Mouse (Mus musculus): ENCODE measurements around the gene Spg7. TPM values are rescaled to one million over a fixed set of nuclear protein-coding genes. Genes with fewer than 3 reads are reported as not detected.
"Not testable (repeated sequence)": the region's sequence is repeated elsewhere in the genome, so short reads cannot be mapped to it uniquely, and the experiment has no call there.

Gene Spg7
- total RNA-seq (2021), result 10 to 100 TPM; 58.2 to 62.2 TPM

DNA sequence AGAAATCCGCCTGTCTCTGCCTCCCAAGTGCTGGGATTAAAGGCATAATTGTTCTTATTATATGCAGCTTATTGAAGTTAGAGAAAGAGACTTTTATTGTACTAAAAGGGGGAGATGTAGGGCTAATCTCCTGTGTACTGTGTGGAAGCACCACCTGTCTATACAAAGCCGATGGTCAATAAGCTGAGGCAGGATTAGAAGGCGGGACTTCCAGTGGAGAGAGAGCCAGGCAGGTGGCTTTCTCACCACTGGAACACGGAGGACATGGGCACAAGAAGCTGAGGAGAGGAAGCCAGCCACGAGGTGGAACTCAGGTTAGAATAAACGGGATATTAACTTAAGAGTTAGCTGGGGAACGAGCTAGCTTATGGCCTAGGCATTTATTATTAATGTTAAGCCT is at the start of gene Spg7:
Spg7 (plus strand) TSS at position 222 of the 400 bp plus-strand sequence.
- intact Hi-C loops (cut with DNase I), result no loop called here
- no peak for DNase-seq (ENCODE audit: low spot score in 2 of 2)

DNA sequence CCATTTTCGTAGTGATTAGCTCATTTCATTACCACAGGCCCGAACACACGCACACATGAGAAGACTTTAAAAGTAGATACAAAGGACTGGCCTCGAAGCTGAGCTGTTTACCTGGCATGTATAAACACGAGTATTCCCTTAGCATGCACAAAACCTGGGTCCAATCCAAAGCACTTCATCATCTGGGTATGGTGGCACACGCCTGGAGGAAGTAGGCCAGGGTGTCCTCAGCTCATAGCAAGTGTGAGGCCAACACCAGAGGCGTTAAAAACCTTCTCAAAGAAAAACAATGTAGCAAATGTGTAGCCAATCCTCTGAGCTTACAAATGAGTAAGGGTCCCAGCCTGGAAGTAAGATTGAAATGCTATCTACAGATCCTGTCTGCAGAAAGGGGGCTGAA is 48.3 kb upstream of the Spg7 start:
- no peak for DNase-seq (ENCODE audit: low spot score in 2 of 2)

GRCm38 (mm10) chr8:123015074-123015473 is 47.7 kb upstream of the Spg7 start:
- intact Hi-C loops (cut with DNase I), result no loop called here
- DNase-seq (ENCODE audit: low spot score in 2 of 2), result no peak

More for the DNA sequence above, 48.3 kb upstream of the Spg7 start:
- intact Hi-C loops (cut with DNase I), result no loop called here

- DNase-seq (ENCODE audit: low spot score in 2 of 2), result no peak
- intact Hi-C loops (cut with DNase I), result no loop called here
Measured at GRCm38 (mm10) chr8:123017143-123017542, 45.6 kb upstream of the Spg7 start.

DNA sequence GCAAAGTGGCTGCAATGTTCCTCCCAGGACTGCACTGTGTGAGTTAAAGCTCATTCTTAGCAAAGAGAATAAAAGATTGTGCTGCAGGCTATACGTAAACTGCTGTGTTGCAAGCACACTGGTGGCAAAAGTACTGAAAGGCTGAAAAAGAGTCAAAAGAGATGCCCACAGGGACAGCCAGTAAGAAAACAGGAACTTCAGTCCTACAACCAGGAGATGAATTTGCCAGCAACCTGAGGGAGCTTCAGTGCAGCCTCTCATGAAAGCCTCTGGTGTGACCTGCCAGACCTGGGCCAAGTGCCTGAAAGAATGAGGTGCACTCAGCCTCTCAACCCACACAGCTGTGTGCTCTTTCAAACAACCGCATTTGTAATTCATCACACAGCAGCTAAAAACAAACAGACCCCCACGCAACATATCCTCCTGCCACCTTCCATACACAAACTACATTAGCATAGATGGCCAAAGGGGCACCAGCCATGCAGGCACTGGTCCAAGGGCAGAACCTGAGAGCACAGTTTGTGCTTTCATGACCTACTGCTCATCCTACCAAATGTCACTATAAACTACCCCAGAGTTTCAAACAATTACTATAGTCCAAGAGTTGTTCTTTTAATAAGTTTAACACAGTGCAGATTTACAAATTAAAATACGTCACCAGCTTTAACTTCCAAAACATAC is 44.1 kb upstream of the Spg7 start:
- intact Hi-C loops (cut with DNase I), result no loop called here
- DNase-seq (ENCODE audit: low spot score in 2 of 2), result no peak

GRCm38 (mm10) chr8:123020084-123020483 is 42.7 kb upstream of the Spg7 start:
- no peak for DNase-seq (ENCODE audit: low spot score in 2 of 2)
- intact Hi-C loops (cut with DNase I), result no loop called here

DNA sequence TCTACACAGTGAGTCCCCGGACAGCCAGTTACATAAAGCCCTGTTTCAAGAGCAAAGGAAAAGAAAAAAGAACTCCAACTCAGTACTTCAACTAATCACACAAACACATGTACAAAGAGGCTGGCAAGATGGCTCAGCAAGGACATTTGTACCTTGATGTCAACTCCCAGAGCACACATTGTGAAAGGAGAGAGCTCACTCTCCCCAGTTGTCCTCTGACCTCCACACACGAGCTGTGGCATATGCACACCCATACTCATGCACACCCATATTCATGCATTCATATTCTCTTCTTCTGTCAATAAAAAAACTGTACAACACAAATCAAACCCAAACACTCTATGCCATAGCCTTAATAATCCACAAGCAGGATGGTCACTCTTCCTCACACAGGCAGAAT is 41.9 kb upstream of the Spg7 start:
- intact Hi-C loops (cut with DNase I), result no loop called here
- no peak for DNase-seq (ENCODE audit: low spot score in 2 of 2)

DNA sequence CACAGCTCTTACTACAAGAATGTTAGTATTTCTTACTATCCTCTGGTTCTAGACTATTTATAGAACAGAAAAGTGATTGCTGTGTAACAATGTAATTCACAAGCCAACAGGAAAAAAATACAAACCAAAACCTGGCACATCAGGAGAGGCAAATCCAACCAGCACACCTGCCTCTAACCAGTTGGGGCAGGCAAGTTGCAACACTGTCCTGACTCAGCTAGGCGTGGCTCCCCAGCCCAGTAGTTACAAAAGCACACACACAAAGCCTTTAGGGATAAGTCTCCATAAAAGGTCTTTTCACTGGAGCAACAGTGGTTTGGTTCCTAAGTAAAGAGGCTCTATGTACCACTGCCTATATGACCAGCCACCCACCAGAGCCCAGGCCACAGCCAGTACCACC is 41.5 kb upstream of the Spg7 start:
- intact Hi-C loops (cut with DNase I), result no loop called here
- no peak for DNase-seq (ENCODE audit: low spot score in 2 of 2)

GRCm38 (mm10) chr8:123022727-123023126 is 40.0 kb upstream of the Spg7 start:
- intact Hi-C loops (cut with DNase I), result no loop called here
- no peak for DNase-seq (ENCODE audit: low spot score in 2 of 2)

DNA sequence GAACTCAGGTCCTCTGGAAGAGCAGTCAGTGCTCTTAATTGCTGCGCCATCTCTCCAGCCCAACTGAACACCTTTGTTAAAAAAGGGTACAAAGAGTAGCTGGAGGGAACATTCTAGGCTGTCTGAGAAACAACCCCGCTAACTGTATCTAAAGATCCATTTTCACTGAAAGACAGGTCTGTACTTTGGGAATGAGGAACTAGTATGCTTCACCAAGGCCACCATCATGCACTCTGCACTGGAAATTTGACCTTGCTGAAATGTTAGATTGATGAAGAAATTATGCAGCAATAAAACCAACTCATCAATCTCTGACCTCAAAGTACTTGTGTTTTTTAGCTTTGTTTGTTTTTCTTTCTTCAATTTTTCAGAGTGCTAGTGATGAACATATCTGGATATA is 38.5 kb upstream of the Spg7 start:
- DNase-seq (ENCODE audit: low spot score in 2 of 2), result no peak
- intact Hi-C loops (cut with DNase I), result no loop called here

DNA sequence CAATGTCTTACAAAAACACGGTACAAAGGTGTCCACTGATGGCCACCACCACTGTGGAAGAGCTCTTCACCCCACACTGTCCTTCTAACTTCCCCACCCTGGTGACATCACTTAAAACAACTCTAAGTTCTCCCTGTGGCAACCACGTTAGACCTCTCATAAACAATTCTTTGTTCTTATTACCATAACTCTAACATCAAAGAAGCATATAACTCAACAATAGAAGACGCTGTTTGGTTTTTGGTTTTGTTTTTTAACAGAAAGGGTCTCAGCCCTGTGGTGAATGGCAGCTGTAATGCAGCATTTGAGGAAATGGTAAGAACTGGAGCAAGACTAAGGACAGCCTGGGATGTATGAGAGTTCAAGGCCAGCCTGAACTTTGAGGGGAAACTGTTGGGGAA is 36.8 kb upstream of the Spg7 start:
- DNase-seq (ENCODE audit: low spot score in 2 of 2), result no peak
- intact Hi-C loops (cut with DNase I), result no loop called here

GRCm38 (mm10) chr8:123027786-123028185 is 35.0 kb upstream of the Spg7 start:
- no peak for DNase-seq (ENCODE audit: low spot score in 2 of 2)
- intact Hi-C loops (cut with DNase I), result no loop called here

DNA sequence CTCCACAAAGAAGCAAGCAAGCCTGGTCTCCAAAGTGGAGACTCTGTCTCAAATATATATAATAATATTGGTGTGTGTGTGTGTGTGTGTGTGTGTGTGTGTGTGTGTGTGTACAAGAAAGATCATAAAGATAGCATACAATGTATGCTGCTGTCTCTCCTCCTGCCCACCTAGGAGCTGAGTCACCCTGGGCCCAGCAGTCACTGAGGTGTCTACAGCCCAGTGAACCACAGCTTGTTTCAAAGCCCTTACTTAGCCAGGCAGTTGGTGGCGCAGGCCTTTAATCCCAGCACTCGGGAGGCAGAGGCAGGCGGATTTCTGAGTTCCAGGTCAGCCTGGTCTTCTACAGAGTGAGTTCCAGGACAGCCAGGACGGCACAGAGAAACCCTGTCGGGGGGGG is 32.7 kb upstream of the Spg7 start:
- DNase-seq (ENCODE audit: low spot score in 2 of 2); intact Hi-C loops (cut with DNase I): not testable (repeated sequence)

DNA sequence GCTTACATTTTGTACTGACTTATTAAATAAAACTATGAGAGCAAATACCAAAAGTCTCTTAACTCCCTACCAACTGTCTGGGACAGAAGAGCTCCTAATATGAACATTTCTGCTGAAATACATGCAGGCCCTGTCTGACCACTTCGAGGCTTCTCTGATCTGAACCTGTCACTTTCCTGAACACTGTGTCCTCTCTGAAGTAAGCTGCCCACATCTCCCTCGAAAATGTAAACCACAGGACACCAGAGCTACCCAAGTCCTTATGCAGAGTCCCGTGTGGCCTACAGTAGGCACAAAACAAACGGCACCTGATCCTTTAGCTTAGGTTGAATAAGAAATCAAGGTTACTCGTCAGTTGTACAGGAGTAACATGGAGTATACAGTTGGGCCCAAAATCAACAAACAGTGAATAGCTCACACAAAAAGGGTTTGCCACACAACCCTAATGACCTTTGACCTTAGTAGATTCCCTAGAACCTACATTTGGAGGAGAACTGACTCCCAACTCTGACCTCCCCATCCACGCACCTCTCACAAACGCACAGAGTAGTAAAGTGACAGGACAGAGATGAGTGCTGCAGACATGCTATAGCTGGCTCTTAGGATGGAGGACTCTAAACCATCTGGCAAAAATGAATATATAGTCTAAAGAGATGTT is 31.3 kb upstream of the Spg7 start:
- DNase-seq (ENCODE audit: low spot score in 2 of 2), result no peak
- intact Hi-C loops (cut with DNase I), result no loop called here

DNA sequence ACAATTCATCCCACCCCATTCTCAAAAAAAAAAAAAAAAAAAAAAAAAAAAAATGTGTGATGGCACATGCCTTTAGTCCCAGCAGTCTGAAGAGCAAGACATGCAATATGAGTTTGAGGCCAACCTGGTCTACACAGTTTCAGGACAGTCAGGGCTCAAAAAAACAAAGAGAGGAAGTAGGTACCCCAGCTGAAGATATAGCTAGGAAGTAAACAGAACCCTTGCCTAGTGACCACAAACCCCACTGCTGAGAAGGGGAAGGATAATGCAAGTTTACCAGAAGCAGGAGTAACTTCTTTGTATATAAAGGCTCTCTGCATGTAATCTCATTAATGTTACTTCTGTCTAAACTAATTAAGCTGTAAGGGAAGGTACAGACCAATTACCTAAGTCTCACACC is 30.0 kb upstream of the Spg7 start:
- DNase-seq (ENCODE audit: low spot score in 2 of 2), result no peak
- intact Hi-C loops (cut with DNase I), result no loop called here

- intact Hi-C loops (cut with DNase I), result no loop called here
- no peak for DNase-seq (ENCODE audit: low spot score in 2 of 2)
Measured at GRCm38 (mm10) chr8:123033431-123033830, 29.3 kb upstream of the Spg7 start.

- intact Hi-C loops (cut with DNase I), result no loop called here
- DNase-seq (ENCODE audit: low spot score in 2 of 2), result no peak
Measured at GRCm38 (mm10) chr8:123034171-123034570, 28.6 kb upstream of the Spg7 start.

DNA sequence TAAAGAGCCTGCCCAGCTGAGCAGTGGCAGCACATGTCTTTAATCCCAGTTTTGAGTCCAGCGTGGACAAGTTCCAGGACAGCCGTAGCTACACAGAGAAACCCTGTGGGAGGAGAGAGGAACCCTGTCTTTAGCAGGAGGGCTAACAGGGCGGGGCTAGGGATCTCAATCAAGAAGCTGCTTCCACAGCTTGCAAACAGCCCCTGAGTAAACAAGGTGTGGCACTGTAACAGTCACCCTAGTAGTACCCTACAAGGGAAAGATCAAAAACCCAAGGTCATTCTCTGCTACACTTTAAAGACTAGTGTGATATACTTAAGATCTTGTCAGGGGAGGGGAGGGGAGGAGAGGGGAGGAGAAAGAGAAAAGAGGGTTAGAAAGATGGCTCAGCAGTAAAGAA is 25.8 kb upstream of the Spg7 start:
- intact Hi-C loops (cut with DNase I), result no loop called here
- no peak for DNase-seq (ENCODE audit: low spot score in 2 of 2)

DNA sequence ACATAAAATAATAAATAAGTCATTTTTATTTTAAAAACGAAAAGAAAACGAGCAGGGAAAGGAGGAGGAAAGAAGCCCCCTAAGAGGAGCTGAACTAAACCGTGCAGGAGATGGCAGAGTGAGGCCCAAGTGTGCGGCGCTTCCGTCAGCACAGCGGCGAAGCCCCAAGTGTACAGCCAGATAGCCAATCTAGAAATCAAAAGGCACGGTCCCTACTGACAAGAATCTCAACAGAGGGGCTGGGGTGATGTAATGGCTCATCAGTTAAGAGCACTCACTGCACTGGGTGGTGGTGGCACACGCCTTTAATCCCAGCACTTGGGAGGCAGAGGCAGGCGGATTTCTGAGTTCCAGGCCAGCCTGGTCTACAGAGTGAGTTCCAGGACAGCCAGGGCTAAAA is 25.3 kb upstream of the Spg7 start:
- intact Hi-C loops (cut with DNase I), result no loop called here

DNA sequence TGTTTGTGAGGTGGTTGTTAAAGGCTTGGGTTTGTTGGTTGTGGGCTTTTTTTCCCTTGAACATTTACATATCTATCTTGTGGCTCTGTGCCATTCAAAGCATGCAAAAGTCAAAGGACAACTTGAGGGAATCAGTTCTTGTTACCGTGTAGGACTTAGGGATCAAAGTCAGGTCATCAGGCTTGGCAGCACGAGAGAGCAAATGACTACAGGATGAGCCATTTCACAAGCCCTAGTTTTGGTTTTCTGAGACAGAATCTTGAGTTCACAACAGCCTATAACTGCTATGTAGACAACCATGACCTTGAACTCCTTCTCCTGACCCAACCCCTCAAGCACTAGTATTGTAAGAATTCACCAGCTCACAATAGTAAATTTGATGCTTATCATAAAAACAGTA is 24.4 kb upstream of the Spg7 start:
- intact Hi-C loops (cut with DNase I), result no loop called here
- DNase-seq (ENCODE audit: low spot score in 2 of 2), result no peak

More for the DNA sequence above, 25.3 kb upstream of the Spg7 start:
- DNase-seq (ENCODE audit: low spot score in 2 of 2), result no peak

- intact Hi-C loops (cut with DNase I), result loop anchor here (2.0 to 5.0 kb wide), 2 partner anchors 37 to 133 kb away; no protein-coding TSS in a partner anchor
- no peak for DNase-seq (ENCODE audit: low spot score in 2 of 2)
Measured at GRCm38 (mm10) chr8:123039376-123040109, 23.2 kb upstream of the Spg7 start.
